Mouse (Mus musculus) ES-E14 (cell line): ENCODE measurements around the gene Cib4.

Experiments used
- CHD2 ChIP-seq: IDR thresholded peaks from 2 replicates; pipeline ENCODE4 v1.6.1; 2014; ENCODE audit warnings: mild to moderate bottlenecking, low read depth, low read length, inconsistent platforms
- HCFC1 ChIP-seq: IDR thresholded peaks from 2 replicates; pipeline ENCODE4 v1.6.1; 2012; ENCODE audit warnings: low read length, inconsistent platforms, borderline replicate concordance; ENCODE audit not compliant: insufficient read depth
- MAFK ChIP-seq: IDR thresholded peaks from 2 replicates; pipeline ENCODE4 v1.6.1; 2014; ENCODE audit warnings: mild to moderate bottlenecking, low read depth, low read length, inconsistent platforms; ENCODE audit not compliant: insufficient read depth
- ZC3H11A ChIP-seq: IDR thresholded peaks from 2 replicates; pipeline ENCODE4 v1.6.1; 2012; ENCODE audit warnings: low read depth, mild to moderate bottlenecking, inconsistent platforms, low read length, borderline replicate concordance
- ZNF384 ChIP-seq: IDR thresholded peaks from 2 replicates; pipeline ENCODE4 v1.6.1; 2012; ENCODE audit warnings: low read depth, low read length, inconsistent platforms

- TF ChIP-seq CHD2: no peak
- no peak for TF ChIP-seq ZC3H11A
- TF ChIP-seq MAFK: no peak
- TF ChIP-seq ZNF384: no peak
- TF ChIP-seq HCFC1: no peak
These were observed 47.7 kb upstream of the Cib4 start for GRCm38 (mm10) chr5:30593360-30593759.
